Mouse (Mus musculus) gonadal fat pad, adult 2 months (tissue): ENCODE results near the gene Fgfr2. TPM values are rescaled to one million over a fixed set of nuclear protein-coding genes. Genes with fewer than 3 reads are reported as not detected.

Experiments
- DNase-seq: peaks from one replicate; pipeline ENCODE4 v3.0.0-alpha.2; 2012; ENCODE audit warnings: low read depth
- polyA plus RNA-seq: library from polyadenylated mRNA; depleted of rRNA; stranded (reverse); fragments of >200 nt; gene quantifications from 2 replicates; pipeline ENCODE4 v1.2.3, GENCODE M21; 2012

The Fgfr2 gene
- polyA plus RNA-seq, 1 experiment = 33.3 TPM

GRCm38 (mm10) chr7:132272984-132273383 lies 850.2 kb downstream of the Fgfr2 start:
- DNase-seq = peak; percentile 78

DNA sequence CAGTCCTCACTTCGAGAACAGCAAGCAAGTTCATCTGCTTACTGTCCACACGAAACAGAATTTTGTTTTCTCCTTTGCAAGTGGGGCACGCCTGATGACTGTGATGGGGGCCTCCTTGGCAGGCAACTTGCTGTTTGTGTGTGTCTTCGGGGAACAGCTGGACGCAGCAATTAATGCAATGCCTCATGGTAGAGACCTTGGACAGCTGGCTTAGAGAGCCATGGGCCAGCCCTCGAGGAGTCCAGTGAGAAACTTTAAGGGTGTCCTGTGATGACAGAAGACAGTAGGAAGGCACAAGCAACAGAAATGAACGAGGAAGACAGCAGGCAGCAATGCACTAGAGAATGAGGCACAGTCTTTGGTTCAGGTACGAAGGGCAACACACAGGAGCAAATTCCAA lies 852.8 kb downstream of the Fgfr2 start:
- DNase-seq = no peak

DNA sequence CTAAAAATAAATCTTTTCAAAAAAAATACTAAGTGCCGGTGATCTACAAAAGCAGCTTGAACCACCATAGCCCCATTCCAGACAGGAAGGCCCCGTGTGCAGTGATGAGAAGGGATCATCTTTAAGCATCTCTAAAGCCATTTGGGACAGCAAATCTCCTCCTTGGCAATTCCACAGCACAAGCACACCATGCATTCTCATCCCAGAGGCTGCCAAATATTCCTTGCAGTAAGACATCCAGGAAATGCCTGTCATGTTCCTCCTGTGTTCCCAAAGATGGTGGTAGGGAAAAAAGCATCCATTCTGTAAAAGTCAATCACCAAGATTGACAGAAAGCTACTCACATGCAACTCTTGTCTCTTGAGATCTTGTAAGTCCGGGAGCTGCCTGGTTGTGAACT lies 853.5 kb downstream of the Fgfr2 start:
- no peak for DNase-seq

DNA sequence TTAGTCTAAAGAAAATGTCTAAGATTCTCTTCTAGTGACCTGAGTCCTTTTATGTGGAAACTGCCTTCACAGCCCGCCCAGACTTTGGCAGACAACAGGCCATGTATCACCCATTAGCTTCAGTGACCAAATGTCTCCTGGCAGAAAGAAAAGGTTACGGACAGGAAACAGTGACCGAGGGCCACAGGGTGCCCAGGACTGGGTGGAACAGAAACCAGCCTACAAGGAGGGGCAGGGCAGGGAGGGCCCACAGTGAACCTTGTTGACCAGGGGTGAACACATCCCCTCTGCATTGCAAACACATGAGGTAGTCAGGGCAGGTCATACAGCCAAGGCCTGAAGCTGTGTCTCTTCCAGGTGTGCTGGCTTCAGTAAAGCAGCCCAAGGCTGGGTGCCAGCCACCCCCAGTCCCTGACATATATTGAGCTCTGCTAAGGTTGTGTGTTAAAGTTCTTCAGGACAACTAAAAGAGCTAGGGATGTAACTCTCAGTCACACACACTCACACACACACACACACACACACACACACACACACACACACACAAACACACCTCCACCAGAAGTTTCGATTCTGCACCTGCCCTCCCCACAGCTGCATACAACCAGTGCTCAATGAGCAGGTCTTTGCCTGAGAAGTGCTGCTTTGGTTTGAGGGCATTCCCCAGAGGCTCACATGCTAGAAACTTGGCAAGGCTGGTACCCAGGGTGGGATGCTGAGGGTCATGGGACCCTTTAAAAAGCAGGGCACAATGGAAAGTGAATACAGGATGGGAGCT lies 855.2 kb downstream of the Fgfr2 start:
- DNase-seq = no peak

DNA sequence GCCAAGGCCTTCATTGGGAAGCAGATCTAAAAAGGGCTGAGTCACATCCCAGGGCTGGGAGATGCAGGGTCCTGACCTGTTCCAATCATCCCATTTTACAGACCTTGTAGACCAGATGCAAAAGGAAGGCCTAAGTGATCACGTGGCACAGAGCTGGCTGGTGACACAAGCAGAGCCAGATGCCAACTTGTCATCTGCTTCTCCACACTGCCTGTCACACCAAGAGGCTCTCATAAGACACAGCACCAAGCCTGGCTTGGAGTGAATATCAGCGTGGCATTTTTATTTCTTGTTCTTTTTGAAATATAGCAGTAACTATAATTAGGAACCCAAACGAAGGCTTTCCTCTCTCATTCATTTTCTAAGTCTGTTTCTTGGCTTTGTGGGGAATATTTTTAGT lies 858.4 kb downstream of the Fgfr2 start:
- no peak for DNase-seq

GRCm38 (mm10) chr7:132263186-132263585 lies 860.0 kb downstream of the Fgfr2 start:
- no peak for DNase-seq

DNA sequence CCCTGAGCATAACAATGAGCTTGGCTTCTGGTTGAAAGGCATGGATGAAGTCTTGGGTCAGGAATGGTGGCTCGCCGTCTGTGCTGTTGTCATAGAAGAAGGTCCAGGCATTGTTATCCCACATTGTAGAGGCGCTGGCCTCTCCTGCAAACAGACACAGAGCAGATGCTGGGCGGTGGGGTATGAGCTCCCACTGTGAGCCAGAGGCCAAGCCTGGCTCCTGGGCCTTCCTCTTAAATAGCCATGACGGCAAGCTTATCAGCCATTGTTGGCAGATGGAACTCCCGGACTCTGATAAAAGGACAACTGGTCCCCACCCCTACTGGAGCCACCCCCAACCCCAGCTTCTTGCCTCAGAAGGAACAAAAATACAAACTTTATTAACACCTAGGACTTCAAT lies 860.5 kb downstream of the Fgfr2 start:
- no peak for DNase-seq

DNA sequence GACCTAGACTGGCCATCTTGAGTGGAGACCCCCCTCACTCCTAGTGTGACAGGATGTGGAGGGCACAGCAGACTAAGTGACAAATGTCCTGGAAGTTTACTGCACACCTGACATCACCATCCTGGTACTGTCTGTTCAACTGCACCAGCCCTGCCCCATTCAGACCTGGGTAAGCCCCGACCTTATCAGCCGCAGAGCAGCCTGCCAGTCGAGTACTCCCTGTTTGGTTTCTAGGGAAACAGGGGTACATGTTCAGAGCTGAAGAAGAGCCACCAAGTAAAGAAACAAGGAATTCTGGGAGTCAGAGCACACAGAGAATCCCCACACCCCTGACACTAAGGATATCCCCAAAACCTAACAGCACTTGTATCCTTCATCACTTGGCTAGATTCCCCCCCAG lies 861.3 kb downstream of the Fgfr2 start:
- no peak for DNase-seq

DNA sequence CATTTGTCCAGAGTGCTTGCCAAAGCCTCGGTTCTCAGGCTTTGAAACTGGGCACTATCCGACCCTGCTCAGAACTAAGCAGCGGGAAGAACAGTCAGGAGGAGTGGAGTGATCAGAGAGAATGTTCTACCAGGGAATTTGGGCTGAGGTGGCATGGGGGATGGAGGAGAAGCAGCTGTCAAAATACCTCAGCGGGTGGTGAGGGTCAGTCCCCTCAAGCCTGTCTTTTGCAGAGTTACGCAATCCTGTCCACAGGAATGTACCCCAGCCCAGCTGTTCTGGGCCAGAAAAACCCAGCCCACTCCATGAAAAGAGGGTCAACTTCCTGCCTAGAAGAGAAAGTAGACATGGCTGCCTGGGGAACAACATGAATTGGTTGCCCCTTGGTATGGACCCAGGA lies 862.5 kb downstream of the Fgfr2 start:
- DNase-seq = no peak

DNA sequence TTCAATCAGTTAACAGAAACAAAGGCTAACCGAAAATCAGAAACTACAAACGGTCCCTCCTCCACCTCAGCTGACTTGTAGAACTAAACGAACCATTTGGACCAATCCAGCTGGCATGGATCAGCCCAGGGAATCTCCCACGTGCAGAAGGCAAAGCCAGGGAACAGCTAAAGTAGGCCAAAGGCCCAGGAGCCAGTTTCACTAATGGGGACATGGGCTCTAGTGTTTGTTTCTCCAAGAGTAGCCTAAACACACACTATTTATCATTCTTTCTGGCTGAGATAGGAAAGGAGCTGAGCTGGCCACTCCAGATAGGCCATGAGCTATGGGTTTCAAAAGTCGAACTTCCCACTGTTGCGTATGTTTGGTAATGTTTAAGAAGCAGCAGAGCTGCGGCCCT lies 864.3 kb downstream of the Fgfr2 start:
- no peak for DNase-seq

DNA sequence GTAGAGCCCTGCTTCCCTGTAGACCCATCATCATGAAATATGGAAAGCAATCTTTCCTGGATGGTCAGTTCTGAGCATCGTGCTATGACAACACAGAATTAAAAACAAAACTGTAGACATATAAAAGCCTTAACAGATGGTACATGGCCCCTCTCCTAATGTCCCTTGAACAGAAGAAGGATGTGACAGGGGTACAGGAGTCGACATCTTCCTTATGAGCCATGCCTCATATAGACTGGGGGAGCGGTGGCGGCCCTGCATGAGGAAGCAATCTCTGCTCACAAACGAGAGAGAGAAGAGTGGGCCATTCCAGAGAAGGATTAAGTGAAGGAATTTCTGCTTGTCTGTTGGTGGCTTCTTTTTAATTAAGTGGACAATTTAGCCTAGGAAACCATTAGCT lies 864.9 kb downstream of the Fgfr2 start:
- no peak for DNase-seq

- DNase-seq = no peak
Observed at GRCm38 (mm10) chr7:132253513-132253912, 869.6 kb downstream of the Fgfr2 start.

GRCm38 (mm10) chr7:132253078-132253477 lies 870.1 kb downstream of the Fgfr2 start:
- DNase-seq = no peak

GRCm38 (mm10) chr7:132249563-132250119 lies 873.5 kb downstream of the Fgfr2 start:
- no peak for DNase-seq

DNA sequence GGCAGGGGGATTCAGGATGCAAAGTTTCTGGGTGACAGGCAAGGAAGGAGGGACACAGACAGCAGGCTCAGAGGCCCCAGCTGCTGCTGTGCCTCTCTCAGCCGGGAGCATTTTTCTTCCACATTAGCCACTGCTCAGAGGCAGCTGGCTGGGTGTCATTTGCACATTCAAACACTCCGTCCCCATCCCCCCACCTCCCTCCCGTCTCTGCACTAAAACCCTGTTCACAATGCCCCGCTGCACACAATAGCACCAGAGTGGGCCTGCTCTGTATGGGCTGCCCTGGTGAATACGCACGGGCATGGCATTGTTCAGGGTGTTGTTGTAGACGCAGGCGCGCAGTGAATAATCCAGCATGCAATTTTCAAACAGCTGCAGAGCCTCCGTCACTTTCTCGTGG lies 875.6 kb downstream of the Fgfr2 start:
- DNase-seq = no peak

GRCm38 (mm10) chr7:132247091-132247490 lies 876.1 kb downstream of the Fgfr2 start:
- no peak for DNase-seq

- DNase-seq = no peak
Observed at GRCm38 (mm10) chr7:132245730-132246129, 877.4 kb downstream of the Fgfr2 start.

- DNase-seq = no peak
Observed at GRCm38 (mm10) chr7:132244637-132245036, 878.5 kb downstream of the Fgfr2 start.

DNA sequence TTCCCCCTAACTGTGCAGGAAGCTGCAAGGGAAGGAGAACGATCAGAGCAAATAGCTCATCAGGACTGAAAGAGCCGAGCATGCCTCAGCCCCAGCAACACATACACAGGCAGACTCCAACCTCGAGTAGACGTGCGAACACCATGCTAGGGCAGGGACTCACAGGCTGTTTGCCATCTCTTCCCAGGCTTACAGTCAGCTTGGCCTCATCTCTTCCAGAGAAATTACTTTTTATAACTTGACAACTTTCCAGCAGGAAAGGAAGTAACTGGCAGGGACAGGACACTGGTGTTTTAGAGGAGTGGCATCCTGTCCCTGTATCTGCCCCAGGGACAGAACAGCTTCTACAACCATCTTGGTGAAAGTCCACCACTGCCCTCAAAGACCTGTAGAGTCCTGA lies 879.9 kb downstream of the Fgfr2 start:
- DNase-seq = no peak

DNA sequence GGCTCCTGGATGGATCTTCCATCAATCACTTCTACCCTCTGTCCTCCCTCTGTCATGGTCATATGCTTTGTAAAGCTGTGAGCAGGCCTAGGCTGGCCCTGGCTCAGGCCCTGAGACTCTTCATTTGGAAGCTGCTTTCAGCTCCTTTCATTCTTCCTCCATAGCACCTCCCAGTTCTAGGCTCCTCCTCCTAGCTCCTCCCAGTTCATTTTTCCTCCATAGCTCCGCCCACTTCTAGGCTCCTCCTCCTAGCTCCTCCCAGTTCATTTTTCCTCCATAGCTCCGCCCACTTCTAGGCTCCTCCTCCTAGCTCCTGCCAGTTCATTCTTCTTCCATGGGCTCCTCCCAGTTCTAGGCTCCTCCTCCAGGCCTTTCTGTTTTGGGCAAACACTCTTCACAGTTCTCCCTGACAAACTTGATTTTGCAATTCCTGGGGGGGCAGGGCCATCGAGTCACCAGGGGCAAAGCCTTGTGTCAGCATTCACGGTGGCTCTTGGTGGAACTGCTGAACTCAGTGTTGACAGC lies 880.5 kb downstream of the Fgfr2 start:
- DNase-seq = peak; percentile 33

DNA sequence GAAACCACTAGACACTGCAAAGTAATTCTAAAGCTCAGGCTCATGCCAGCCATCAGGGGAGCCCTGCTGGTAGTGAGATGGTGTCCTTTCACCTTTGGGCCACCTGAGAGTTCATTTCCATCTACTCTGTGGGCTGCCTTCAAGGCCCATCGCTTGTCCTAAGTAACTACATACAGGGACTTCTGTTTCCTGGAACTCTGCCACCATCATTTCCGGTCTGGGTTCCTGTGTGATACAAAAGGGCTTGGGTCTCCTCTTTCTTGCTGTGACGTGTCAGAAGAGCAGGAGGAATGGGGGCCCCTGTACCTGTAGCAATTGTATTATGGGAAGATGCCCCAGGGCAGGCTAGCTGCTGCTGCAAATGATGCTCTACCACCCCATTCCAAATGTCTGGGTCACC lies 884.2 kb downstream of the Fgfr2 start:
- DNase-seq = no peak

GRCm38 (mm10) chr7:132237191-132237590 lies 886.0 kb downstream of the Fgfr2 start:
- DNase-seq = no peak

- no peak for DNase-seq
Observed at GRCm38 (mm10) chr7:132236789-132237188, 886.4 kb downstream of the Fgfr2 start.

DNA sequence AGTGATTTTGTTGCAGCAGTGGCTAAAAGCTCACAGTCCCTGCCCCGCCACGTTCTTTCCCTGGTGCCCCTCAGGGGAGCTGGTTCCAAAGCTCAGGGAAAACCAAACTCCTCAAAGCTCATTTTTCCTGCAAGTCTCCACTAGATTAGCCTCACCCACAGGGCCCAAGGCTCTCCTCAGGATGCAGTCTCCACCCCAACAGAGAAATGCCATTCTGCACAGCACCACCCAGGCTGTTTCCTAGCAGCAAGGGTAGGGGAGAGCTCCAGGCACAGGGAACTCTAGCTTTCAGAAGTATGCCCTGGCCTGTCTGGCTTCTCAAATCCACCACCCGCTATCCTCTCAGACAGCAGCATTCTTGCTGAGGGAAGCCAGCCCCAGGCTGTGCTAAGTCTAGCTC lies 888.9 kb downstream of the Fgfr2 start:
- no peak for DNase-seq
